Mouse (Mus musculus) hindbrain, embryonic 14.5 days (tissue): ENCODE results near the gene Ly75. TPM values are rescaled to one million over a fixed set of nuclear protein-coding genes. Genes with fewer than 3 reads are reported as not detected.

Experiments
- ATAC-seq: fragments of 200-750 bp; cut with Nextera tagmentation; 2 replicates; pipeline ENCODE4 v1.8.0; 2017; ENCODE audit warnings: moderate number of reproducible peaks, mild to moderate bottlenecking, moderate TSS enrichment, moderate library complexity; ENCODE audit not compliant: low FRiP score
- DNase-seq: peaks from one replicate; pipeline ENCODE4 v3.0.0-alpha.2; 2015; ENCODE audit warnings: low spot score
- H3K27ac ChIP-seq: fragments of 300-500 bp; sonication (generic); 2 replicates; pipeline ENCODE4 v1.5.1; 2014; ENCODE audit warnings: mild to moderate bottlenecking, moderate library complexity
- H3K27me3 ChIP-seq: fragments of 300-500 bp; sonication (generic); 2 replicates; pipeline ENCODE4 v1.6.1; 2014; ENCODE audit warnings: mild to moderate bottlenecking, low read length, mixed read lengths; ENCODE audit not compliant: control insufficient read depth, insufficient read depth
- H3K36me3 ChIP-seq: fragments of 300-500 bp; sonication (generic); replicated peaks from 2 replicates; pipeline ENCODE4 v1.6.1; 2014; ENCODE audit not compliant: control insufficient read depth, insufficient read depth
- H3K4me1 ChIP-seq: fragments of 300-500 bp; sonication (generic); replicated peaks from 2 replicates; pipeline ENCODE4 v1.6.1; 2014; ENCODE audit warnings: antibody characterized with exemption, low read length, mixed read lengths; ENCODE audit not compliant: control insufficient read depth, insufficient read depth
- H3K4me2 ChIP-seq: fragments of 300-500 bp; sonication (generic); replicated peaks from 2 replicates; pipeline ENCODE4 v1.6.1; 2014; ENCODE audit warnings: mild to moderate bottlenecking, moderate library complexity
- H3K4me3 ChIP-seq: fragments of 300-500 bp; sonication (generic); replicated peaks from 2 replicates; pipeline ENCODE4 v1.5.1; 2014; ENCODE audit warnings: mild to moderate bottlenecking, low read length
- H3K9ac ChIP-seq: fragments of 300-500 bp; sonication (generic); 2 replicates; pipeline ENCODE4 v1.6.1; 2014
- H3K9me3 ChIP-seq: fragments of 300-500 bp; sonication (generic); 2 replicates; pipeline ENCODE4 v1.6.1; 2016; ENCODE audit warnings: low read length; ENCODE audit not compliant: control insufficient read depth
- WGBS: fragments of 180-500 bp; shearing (Covaris S2); extraction: QIAGEN DNeasy Blood & Tissue Kit; methylation state at CpG from one replicate; pipeline ENCODE4 v1.1.7; 2014; 5-methylcytosine and 5-hydroxymethylcytosine counted together
- polyA plus RNA-seq: library from polyadenylated mRNA; unstranded; fragments of >200 nt; fragmentation: Nextera tagmentation; extraction: Ambion mirVana; gene quantifications from 2 replicates; pipeline ENCODE4 v1.2.1, GENCODE M21; 2014

Gene Ly75
- polyA plus RNA-seq, 1 experiment from 2014 or later, result 1.6 TPM

GRCm38 (mm10) chr2:60299323-60299722 lies 83.8 kb downstream of the Ly75 start:
- H3K27ac ChIP-seq, result no peak overlapping the region
- 95% methylated on average over 2 of the region's 2 CpGs for WGBS
- H3K27me3 ChIP-seq, result no peaks in the 10 kb centered on the region
- no peaks in the 10 kb centered on the region for H3K4me1 ChIP-seq
- no peaks in the 10 kb centered on the region for H3K9me3 ChIP-seq
- H3K4me3 ChIP-seq, result no peak overlapping the region
- DNase-seq (no peak), ATAC-seq (no peak)
- no peak overlapping the region for H3K9ac ChIP-seq
- no peak overlapping the region for H3K4me2 ChIP-seq
- H3K36me3 ChIP-seq, result no peaks in the 10 kb centered on the region

- H3K9ac ChIP-seq, result no peak overlapping the region
- DNase-seq (no peak), ATAC-seq (no peak)
- no peaks in the 10 kb centered on the region for H3K4me1 ChIP-seq
- WGBS, result 80% methylated on average over 3 of the region's 3 CpGs
- H3K27ac ChIP-seq, result no peak overlapping the region
- no peak overlapping the region for H3K4me2 ChIP-seq
- no peaks in the 10 kb centered on the region for H3K36me3 ChIP-seq
- H3K27me3 ChIP-seq, result no peaks in the 10 kb centered on the region
- H3K4me3 ChIP-seq, result no peak overlapping the region
- no peaks in the 10 kb centered on the region for H3K9me3 ChIP-seq
Observed at GRCm38 (mm10) chr2:60298266-60298665, 84.8 kb downstream of the Ly75 start.

GRCm38 (mm10) chr2:60291381-60291780 lies 91.7 kb downstream of the Ly75 start:
- Histone ChIP-seq H3K9me3 (no peaks in the 10 kb centered on the region), H3K27me3 (no peaks in the 10 kb centered on the region), H3K4me2 (no peak overlapping the region), H3K36me3 (no peaks in the 10 kb centered on the region), H3K4me3 (no peak overlapping the region), H3K27ac (no peak overlapping the region), H3K4me1 (no peaks in the 10 kb centered on the region), H3K9ac (no peak overlapping the region)
- 83% methylated on average over 4 of the region's 4 CpGs for WGBS
- no peak for ATAC-seq
- no peak for DNase-seq

- H3K4me2 ChIP-seq, result no peak overlapping the region
- H3K9ac ChIP-seq, result no peak overlapping the region
- no peaks in the 10 kb centered on the region for H3K9me3 ChIP-seq
- 97% methylated on average over 1 of the region's 1 CpGs for WGBS
- H3K36me3 ChIP-seq, result no peaks in the 10 kb centered on the region
- H3K27me3 ChIP-seq, result peaks cover 7% of the 10 kb centered on the region; the same call in 1 of the 2 replicates
- DNase-seq (no peak), ATAC-seq (no peak)
- H3K27ac ChIP-seq, result no peak overlapping the region
- H3K4me3 ChIP-seq, result no peak overlapping the region
- no peaks in the 10 kb centered on the region for H3K4me1 ChIP-seq
Observed at GRCm38 (mm10) chr2:60289451-60289850, 93.7 kb downstream of the Ly75 start.

- Histone ChIP-seq H3K9ac (no peak overlapping the region), H3K4me3 (no peak overlapping the region), H3K4me2 (no peak overlapping the region), H3K4me1 (peaks cover 7% of the 10 kb centered on the region), H3K36me3 (no peaks in the 10 kb centered on the region), H3K27me3 (peaks cover 12% of the 10 kb centered on the region; the same call in 1 of the 2 replicates), H3K27ac (no peak overlapping the region), H3K9me3 (no peaks in the 10 kb centered on the region)
- ATAC-seq, result no peak
- WGBS, result 81% methylated on average over 4 of the region's 4 CpGs
- DNase-seq, result no peak
Observed at GRCm38 (mm10) chr2:60288606-60289005, 94.5 kb downstream of the Ly75 start.

GRCm38 (mm10) chr2:60285107-60285617 lies 97.9 kb downstream of the Ly75 start:
- no peak overlapping the region for H3K9ac ChIP-seq
- peaks cover 12% of the 10 kb centered on the region; the same call in 1 of the 2 replicates for H3K27me3 ChIP-seq
- no peak overlapping the region for H3K4me3 ChIP-seq
- ATAC-seq, result no peak
- 83% methylated on average over 8 of the region's 8 CpGs for WGBS
- H3K36me3 ChIP-seq, result no peaks in the 10 kb centered on the region
- H3K27ac ChIP-seq, result no peak overlapping the region
- no peak for DNase-seq
- peaks cover 8% of the 10 kb centered on the region for H3K4me1 ChIP-seq
- no peaks in the 10 kb centered on the region for H3K9me3 ChIP-seq
- no peak overlapping the region for H3K4me2 ChIP-seq

GRCm38 (mm10) chr2:60284467-60284821 lies 98.7 kb downstream of the Ly75 start, which contains the start of gene Cd302:
Cd302 (minus strand) TSS chr2:60284488.
- ATAC-seq, result no peak
- DNase-seq, result no peak
- Histone ChIP-seq H3K9ac (peak within 1 kb of the TSS; percentile 64), H3K4me1 (peaks cover 8% of the 10 kb centered on the region), H3K4me2 (peak within 1 kb of the TSS; percentile 95), H3K27me3 (peaks cover 12% of the 10 kb centered on the region; the same call in 1 of the 2 replicates), H3K36me3 (no peaks in the 10 kb centered on the region), H3K27ac (no peak within 1 kb of the TSS), H3K4me3 (peak within 1 kb of the TSS; percentile 44), H3K9me3 (no peaks in the 10 kb centered on the region)
- WGBS, result 56% methylated on average over 4 of the region's 4 CpGs

- peak overlapping the region; percentile 95 for H3K4me2 ChIP-seq
- H3K27ac ChIP-seq, result no peak overlapping the region
- H3K9me3 ChIP-seq, result no peaks in the 10 kb centered on the region
- WGBS, result 1% methylated on average over 42 of the region's 42 CpGs
- peaks cover 8% of the 10 kb centered on the region for H3K4me1 ChIP-seq
- H3K4me3 ChIP-seq, result peak overlapping the region; percentile 44
- DNase-seq (peak; percentile 44), ATAC-seq (peak; percentile 91)
- H3K36me3 ChIP-seq, result no peaks in the 10 kb centered on the region
- H3K27me3 ChIP-seq, result peaks cover 12% of the 10 kb centered on the region; the same call in 1 of the 2 replicates
- H3K9ac ChIP-seq, result peak overlapping the region; percentile 64
Observed at GRCm38 (mm10) chr2:60283751-60284466, 99.2 kb downstream of the Ly75 start.

- H3K4me3 ChIP-seq, result peak overlapping the region; percentile 44
- H3K4me2 ChIP-seq, result peak overlapping the region; percentile 95
- H3K9me3 ChIP-seq, result no peaks in the 10 kb centered on the region
- H3K36me3 ChIP-seq, result no peaks in the 10 kb centered on the region
- 10% methylated on average over 9 of the region's 9 CpGs for WGBS
- H3K27ac ChIP-seq, result no peak overlapping the region
- H3K27me3 ChIP-seq, result peaks cover 12% of the 10 kb centered on the region; the same call in 1 of the 2 replicates
- peak overlapping the region; percentile 64 for H3K9ac ChIP-seq
- ATAC-seq (no peak), DNase-seq (peak; percentile 25)
- H3K4me1 ChIP-seq, result peaks cover 8% of the 10 kb centered on the region
Observed at GRCm38 (mm10) chr2:60283208-60283750, 99.8 kb downstream of the Ly75 start.
